Mouse (Mus musculus): ENCODE measurements at regions not wholly inside any gene's neighbourhood (a gene's known extent, or its start where the extent isn't known, plus 50 kb on each side); places are given as distances from the start of the nearest gene placed in this dataset.

DNA sequence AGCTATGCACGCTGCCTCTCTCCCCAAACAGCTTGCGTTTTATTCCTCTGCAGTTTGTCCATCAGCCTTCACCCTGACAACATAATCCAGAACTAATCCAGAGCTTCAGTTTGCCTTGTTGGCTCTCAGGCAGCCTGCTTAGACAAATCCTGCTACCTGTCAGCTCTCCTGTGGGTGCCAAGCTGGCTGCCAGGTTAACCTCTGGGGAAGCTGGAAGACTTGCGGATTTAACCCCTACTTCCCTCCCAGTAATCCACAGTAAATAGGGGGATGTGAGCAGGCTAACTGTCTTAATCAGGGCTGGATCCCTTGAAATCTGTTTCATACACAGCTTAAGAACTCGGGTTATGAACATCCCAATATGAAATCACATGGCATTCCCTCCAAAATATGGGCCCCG is 334.3 kb upstream of the Fam241a start:
- no peak for DNase-seq (ENCODE audit: low spot score in 2 of 2)

DNA sequence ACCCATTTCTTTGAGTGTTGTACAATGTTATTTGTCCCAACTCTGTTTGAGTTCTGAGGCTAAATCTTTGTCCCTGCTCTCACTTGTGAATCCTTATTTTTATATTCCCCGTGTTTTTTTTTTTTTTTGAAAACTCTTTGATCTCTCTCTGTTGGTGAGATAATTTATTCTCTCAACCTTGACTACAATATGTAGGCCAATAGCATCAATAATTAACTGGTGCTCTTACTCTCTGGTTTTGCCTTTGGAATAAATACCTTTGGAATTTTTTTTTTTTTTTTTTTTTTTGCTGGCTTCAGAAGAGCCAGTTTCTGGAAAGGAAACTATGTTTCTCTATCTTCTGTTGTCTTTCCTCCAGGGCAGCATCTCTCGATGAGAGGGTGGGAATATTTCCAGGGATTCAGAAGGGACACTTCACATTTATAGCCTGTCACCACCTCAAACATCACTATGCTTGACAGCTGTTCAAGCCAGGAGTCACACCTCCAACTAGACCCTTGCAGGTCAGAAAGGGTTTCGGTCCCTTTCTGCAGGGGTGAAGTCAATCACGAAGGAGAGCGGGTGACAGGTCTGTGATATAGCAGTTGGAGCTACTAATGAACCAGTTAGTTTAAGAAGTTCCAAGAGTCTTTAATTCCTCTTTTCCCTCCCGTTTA is 330.9 kb upstream of the Fam241a start:
- no peak for DNase-seq (ENCODE audit: low spot score in 2 of 2)

DNA sequence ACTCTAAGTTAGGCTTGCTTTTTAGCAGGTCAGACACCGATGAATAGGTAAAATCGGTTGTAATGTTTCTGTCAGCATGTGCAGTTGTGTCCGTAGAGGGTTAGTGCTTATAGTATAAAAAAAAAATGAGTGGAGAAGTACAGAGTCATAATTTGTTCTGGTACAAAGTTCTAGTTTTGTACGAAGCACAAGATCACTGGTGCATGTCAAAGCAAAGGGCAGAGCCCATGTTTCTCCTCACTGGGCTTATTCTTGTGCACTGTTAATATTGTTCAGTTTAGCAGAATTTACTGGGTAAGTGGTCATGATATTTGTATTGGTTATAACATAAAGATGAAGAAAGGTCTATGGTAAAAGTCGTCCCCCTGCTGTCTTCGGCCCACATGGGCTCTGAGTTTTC is 330.4 kb upstream of the Fam241a start:
- DNase-seq (ENCODE audit: low spot score in 2 of 2): no peak

DNA sequence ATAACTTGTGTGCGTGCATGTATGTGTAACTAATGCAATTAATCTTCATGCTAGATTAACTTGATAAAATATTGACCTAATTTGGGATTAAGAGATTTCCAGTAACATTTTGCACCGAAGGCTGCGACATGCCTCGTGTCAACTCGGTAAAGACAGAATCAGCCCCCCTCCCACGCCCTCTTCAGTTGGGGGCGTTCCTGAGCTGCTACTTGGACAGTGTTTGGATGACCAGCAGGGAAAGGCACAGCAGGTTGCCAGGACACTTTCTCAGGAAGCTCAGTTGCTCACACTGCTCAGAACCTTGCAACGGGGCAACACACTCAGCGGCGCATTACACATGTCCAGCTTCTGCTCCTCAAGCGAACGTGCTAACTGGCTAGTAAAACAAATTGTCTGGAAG is 326.2 kb upstream of the Fam241a start:
- DNase-seq (ENCODE audit: low spot score in 2 of 2): no peak

DNA sequence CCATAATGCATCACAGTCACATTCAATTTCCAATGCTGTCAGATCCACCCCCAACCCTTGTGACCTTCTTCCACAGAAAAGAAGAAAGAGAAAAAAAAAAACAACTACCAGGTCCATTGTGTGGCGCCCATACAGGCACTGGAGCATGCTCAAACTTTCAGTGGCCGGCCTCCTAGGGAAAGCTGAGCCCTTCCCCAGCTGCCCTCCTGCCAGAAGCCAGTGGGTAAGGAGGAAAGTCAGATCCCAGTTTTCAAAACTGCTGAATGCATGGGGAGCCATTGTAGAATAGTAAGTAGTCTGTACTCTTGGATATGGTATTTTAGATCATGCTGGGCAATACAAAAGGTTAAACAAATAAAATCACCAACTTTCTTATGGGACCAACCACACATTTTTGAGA is 325.5 kb upstream of the Fam241a start:
- no peak for DNase-seq (ENCODE audit: low spot score in 2 of 2)

DNA sequence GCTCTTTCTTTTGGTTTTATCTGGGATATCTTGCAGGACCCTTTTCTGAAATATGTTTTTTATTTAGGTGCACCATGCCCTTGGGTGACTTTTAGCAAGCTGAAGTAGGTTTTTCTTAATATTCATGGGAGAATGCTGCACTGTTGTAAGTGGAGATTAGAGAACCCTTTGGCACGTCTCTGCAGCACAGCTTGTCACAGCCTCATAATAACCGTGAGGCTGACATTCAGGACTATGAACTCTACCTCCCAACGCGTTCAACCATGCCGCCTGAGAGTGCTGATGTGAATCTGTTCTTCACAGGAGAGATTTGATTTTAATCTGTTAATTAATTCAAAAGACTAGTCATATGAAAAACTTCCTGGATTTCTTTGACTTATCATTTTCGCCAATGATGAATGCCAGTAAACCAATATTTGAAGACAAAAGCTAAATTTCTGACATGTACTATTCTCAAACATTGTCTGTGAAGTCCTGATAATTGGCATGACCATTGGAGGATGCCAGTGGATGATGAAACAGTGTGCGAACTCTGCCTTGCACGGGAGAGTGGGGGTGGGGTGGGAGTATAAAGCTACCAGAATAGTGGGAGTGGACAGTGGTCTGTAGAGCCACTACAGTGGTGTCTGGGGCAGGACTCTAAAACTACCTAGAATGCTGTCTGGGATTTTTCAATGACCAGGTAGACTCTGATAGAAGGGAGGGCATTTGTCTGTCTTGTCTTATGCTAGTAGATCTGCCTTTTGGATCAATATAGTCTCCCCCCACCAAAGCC is 324.8 kb upstream of the Fam241a start:
- DNase-seq (ENCODE audit: low spot score in 2 of 2): no peak

DNA sequence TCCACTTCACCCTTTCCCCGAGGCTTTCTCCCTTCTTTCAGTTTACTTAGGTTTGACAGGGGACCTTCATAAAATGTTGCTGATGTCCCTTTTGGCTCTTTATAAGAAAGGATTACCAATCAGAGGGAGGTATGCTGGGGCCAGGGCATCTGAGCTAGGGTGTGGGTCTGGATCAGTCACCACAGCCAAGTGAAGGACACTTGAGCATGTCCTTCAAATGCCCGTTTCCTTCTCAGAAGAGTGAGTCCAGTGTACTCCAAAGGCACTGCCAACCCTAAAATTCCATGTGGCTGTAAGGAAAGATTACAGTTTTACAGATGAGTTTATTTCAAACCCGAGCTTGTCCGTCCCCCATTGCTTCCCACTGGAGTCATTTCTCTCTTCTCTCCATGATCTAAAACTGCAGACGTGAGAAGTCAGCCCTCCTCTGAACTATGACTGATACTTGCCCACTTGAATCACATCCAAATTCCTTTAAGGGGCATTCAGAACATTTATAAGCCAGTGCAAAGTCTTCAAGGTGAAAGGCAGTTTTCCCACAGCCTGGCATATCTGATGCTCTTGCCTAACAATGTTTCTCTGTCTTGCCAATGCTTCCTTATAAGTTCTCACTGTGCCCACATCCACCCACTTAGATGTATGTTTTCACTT is 321.8 kb upstream of the Fam241a start:
- DNase-seq (ENCODE audit: low spot score in 2 of 2): no peak

DNA sequence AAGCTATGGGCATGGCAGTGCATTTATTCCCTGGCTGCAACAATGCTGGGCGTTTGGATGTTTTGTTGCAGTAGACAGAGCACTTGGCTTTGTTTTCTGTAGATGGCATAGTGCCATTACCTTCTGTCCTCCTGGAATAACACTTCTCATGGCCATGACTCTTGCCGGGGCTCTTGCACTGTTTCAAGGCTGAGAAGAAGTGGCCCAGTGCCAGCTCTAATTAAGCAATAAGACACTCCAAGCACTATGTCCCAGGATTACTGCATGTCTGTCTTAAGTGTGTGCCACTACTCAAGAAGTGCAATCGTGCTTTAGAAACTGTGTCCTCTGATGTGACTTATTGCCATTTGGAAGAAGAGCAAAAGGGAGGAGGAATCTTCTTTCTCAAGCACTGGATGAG is 316.1 kb upstream of the Fam241a start:
- no peak for DNase-seq (ENCODE audit: low spot score in 2 of 2)

DNA sequence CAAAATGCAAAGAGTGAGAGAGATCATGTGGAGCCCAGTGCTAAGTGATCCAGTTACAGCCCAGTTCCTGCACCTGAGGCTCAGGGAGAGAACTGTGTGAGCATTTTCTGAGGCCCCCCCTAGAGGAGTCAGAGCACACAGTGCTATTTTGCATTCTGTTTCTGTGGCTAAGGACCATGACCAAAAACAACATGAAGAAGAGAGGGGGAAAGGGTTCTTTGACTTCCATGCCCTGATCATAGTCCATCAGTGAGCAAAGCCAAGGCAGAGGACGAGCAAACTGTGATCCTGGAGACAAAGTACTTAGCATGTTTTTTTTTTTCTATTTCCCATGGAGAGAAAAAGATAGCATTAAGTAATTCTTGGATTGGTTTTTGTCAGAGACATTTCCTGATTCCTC is 314.5 kb upstream of the Fam241a start:
- no peak for DNase-seq (ENCODE audit: low spot score in 2 of 2)

DNA sequence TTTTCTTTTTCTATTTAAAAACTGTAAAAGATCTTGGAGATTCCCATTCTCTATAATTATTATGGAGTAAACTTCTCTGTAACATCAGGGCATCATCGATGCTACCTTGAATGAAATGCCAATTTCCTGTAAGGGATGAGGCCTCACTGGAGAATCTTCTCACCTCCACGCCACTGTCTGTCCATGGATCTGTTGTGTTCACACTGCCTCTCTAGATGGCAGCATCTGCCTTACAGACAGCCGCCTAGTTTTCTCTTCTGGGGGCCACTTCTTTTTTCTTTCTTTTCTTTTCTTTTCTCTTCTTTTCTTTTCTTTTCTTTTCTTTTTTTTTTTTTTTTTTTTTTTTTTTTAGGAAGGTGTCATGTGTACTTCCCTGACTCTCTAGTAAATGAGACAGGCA is 310.8 kb upstream of the Fam241a start:
- DNase-seq (ENCODE audit: low spot score in 2 of 2): no peak

DNA sequence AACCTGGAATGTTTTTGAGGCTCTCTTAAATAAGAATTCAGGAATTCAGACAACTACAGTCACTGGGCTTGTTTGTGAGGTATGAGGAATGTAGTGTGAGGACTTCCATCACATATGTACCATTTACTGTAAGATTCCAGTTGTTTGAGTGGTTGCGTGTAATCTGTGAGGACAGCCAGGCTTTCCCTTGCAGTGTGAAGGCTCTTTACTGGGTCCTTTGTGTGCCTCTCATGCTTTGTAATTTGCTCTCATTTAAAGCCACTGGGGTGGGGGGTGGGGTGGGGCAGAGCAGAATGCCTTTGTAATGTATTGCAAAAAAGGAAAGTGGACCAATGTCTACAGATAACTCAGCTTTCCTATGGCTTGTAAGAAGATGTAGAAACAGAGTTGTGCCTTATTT is 310.4 kb upstream of the Fam241a start:
- no peak for DNase-seq (ENCODE audit: low spot score in 2 of 2)

DNA sequence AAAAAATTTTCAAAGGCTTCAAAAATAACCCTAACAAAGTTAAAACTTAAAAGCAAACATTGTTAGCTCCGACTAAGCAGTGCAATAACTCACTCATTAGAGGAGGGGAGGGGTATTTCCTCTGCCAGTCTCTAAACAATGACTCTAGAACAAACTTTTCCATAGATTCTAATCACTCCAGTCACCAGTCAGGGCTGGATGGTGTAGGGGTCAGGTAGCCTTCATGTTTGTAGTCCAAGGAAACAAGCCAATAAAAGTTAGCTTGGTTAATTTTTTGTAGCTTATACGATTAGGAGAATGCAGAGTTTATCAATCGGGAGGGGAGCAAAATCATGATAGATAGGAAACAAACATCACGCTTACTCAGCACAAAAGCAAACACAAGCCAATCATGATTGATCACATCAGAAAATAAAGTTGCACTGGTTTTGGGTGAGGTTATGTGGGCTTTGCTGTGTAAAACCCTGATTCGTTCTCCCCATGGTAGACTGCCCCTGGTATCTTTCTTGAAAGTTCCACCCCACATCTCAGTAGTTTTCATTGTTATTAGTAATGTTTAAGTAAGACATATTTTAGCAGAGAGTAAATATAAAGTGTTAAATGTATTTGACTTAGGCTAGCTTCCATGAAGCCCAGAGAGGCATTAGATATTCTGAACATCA is 304.6 kb upstream of the Fam241a start:
- no peak for DNase-seq (ENCODE audit: low spot score in 2 of 2)

DNA sequence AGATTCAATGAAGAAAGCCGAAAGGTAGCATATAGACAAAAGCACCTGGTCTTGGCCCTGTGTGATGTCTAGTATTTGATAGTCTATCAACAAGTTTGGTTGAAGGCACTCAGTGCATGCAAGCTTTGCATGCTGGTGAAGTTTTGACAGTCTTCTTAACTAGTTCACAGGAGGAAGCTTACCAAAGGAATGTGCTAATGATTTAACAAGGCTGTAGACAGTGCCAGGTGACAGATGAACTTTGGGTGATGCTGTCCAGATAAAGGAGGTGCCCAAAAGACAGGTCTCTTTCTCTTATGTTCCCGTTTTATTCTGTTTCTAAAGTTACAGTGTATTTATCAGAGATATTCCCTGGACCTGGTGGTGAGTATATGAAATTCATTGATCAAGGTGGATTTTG is 303.3 kb upstream of the Fam241a start:
- DNase-seq (ENCODE audit: low spot score in 2 of 2): no peak

DNA sequence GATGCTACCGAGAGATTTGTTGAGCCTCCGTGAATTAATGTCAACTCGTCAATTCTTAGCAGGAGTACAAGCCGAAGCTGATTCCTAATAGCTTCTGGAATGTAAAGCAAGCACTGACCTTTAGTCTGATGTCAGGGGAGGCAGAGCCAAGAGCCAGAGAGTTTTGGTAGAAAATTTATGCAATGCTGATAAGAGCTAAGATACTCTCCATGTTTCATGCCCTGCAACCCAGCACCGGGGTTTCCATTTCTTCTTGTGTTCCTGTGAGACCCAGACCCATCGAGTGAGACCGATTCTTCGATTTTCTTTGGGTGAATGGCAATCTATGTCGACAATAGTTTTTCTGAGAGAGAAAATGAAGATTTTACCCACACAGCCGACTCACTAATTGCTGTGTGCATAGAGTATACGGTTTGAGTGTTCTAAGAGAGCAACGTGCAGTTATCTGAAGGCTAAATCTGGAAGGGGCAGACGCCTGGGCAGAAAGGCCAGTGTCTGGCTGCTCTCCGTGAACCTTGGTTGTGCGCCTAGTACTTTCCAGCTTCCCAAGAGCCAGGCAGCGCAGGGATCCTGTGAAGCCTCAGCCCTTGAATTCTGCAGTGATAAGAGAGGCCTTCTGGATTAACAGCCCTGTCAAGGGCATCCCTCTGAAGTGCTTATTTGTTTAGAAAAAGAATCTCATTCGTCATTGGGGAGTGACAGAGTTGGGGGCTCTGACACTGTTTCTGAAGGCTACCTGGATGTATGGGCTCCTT is 296.1 kb upstream of the Fam241a start:
- DNase-seq (ENCODE audit: low spot score in 2 of 2): no peak

DNA sequence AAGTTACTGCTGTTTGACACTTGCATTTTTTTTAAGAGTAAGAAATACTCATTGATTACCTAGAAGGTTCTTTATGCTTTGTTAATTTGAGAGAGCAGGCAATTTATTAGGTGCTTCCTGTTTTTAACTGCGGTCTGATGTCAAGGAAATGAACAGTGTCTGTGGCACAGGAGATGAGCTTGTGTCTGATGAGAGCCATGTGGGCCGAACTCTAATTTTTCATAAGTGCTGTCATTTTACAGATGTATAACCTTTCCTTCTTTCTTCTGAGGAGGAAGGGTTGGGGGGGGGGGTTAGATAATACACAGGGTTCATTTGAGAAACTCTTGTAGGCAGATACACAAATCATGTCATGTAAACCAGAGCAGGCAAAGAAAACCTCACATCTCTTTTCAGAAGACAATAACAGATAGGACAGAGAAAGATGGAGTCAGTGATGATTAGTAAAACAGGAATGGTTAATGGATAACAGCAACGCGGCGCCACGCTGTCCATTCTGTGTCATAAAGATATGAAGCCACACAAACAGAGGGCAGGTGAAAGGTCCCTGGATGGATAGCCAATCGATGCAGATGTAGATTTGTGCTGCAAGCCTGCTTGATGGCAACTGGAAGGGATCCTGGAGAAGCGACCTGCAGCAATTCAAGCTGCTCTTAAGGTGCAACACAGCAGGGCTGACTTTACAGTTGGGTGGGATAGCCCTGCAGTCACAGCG is 291.4 kb upstream of the Fam241a start:
- no peak for DNase-seq (ENCODE audit: low spot score in 2 of 2)

DNA sequence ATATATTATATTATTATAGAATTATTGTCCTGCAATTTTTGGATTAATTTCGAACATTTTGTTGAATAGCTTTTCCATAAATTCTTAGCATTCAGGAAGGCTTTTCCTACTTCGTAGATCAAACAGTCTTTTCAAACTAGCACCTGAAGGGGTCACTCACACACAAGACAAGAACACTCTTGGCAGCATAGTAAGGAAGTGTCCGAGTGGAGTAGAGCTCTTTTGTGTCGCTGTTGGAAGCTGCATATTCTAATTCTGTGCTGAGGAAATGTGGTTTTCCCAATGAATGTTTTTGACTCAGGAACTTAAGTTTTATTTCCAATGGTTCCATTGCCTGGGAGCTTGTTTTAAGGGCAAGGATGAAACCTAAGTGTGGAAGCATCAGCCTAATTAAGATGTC is 290.2 kb upstream of the Fam241a start:
- DNase-seq (ENCODE audit: low spot score in 2 of 2): no peak

DNA sequence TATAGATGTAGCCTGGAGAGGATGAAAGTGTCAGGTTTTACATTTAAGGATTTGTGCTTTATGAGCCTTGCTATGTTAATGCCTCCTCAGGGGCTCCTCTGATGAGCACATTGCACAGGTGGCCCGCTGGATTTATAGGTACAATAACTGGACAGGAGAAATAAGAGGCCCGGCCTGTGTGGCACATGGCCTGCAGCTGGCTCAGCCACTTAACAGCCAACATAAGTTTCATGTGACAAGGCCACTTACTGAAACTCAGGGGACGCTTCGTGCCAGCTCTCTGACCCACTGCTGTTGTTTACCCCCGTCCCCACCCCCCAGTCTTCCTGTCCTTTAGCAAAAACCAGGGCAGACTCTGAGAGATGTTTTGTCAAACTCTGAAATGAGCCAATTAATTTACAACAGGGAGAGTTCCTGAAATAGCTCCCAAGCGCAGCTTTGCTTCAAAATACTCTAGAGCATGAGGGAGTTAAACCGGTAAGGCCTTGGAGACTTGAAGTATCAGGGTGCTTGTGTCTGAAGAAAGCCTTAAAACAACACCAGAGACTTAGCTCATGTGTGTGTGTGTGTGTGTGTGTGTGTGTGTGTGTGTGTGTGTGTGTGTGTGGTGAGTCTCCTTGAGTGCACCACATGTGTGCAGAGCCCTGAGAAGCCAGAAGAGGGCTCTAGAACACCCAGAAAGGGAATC is 285.2 kb upstream of the Fam241a start:
- no peak for DNase-seq (ENCODE audit: low spot score in 2 of 2)

DNA sequence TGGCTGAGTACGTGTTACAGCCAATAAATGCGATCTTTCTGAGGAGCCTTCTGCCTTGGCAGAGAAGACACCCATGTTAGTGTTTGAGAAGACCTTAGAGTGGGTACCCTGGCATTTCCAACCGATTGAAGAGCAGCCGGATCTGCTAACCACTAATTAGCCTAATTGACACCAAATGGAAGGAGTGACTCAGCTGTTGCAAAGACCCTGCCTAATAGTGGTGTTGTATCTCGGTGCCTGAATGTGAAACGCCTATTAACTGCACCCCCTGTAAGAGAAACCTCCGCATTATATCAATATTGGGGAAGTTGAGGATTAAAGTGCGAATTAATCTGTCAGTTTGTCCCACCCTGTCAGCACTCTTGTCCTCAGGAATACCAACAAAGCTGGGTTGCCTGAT is 253.1 kb upstream of the Fam241a start:
- no peak for DNase-seq (ENCODE audit: low spot score in 2 of 2)

DNA sequence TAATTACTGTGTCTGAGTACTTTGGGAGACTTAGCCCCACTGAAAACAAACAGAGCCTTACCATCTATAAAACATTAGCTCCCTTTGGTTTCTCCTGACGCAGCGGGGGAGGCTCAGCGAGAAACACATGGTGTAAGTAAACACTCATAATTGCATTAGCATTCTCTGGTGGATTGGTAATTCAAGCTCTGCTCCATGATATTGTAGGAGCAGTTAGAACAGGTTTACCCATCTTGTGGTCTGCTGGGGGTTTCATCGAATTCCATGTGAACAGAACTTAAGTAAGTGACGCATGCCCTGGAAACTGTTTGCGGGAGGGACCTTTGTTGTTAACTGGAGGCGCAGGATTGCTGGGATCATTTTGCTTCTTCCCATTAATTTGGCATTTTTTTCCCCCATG is 249.2 kb upstream of the Fam241a start:
- DNase-seq (ENCODE audit: low spot score in 2 of 2): no peak

DNA sequence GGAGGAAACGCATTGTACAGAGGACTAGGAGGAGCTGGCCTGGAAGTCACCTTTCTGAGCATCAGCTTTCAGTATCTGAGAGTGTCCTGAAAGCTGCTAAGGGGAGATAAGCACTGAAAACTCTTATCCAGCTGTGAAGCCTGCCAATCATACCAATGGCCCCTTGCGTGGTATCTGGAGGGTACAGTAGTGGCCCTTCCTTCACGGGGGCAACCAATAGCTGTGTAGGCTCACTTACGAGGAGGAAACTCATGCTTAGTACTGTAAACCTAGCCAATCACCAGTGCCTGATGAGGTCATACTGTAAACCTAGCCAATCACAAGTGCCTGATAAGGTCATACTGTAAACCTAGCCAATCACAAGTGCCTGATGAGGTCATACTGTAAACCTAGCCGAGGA is 231.7 kb upstream of the Fam241a start:
- DNase-seq (ENCODE audit: low spot score in 2 of 2): no peak

Measured in left cerebral cortex, adult 8-10 months (tissue).